Mouse (Mus musculus): ENCODE results near the gene Il17d.

GRCm38 (mm10) chr14:57542231-57542630 is 17.7 kb downstream of the Il17d start:
- TF ChIP-seq CTCF (IDR thresholded peaks at IDR 0.05; ENCODE audit: extremely low read depth, insufficient read depth, low read length) (no peak), POLR2A (IDR thresholded peaks at IDR 0.05; ENCODE audit: extremely low read depth, insufficient read depth, low read length) (no peak)

All from cortical plate, adult 2 months (tissue).